Mouse (Mus musculus) stomach, embryonic 16.5 days (tissue): ENCODE measurements around the gene Mdk. TPM values are rescaled to one million over a fixed set of nuclear protein-coding genes. Genes with fewer than 3 reads are reported as not detected.
A peak's percentile ranks its signal among the peaks of the same experiment; 100 is the strongest.

Experiments
- ATAC-seq: fragments of 200-750 bp; cut with Nextera tagmentation; 2 replicates; pipeline ENCODE4 v1.8.0; 2017; ENCODE audit warnings: moderate number of reproducible peaks, moderate TSS enrichment; ENCODE audit not compliant: insufficient read depth, low FRiP score
- H3K27ac ChIP-seq: fragments of 300-500 bp; sonication (generic); 2 replicates; pipeline ENCODE4 v1.5.1; 2014; ENCODE audit warnings: low read length
- H3K27me3 ChIP-seq: fragments of 300-500 bp; sonication (generic); 2 replicates; pipeline ENCODE4 v1.6.1; 2014; ENCODE audit warnings: low read length, control low read depth, mixed read lengths; ENCODE audit not compliant: control insufficient read depth, insufficient read depth
- H3K36me3 ChIP-seq: fragments of 300-500 bp; sonication (generic); 2 replicates; pipeline ENCODE4 v1.6.1; 2014; ENCODE audit warnings: low read length; ENCODE audit not compliant: control insufficient read depth, insufficient read depth
- H3K4me1 ChIP-seq: fragments of 300-500 bp; sonication (generic); 2 replicates; pipeline ENCODE4 v1.6.1; 2014; ENCODE audit warnings: low read length, control low read depth, mixed read lengths; ENCODE audit not compliant: control insufficient read depth, insufficient read depth
- H3K4me2 ChIP-seq: fragments of 300-500 bp; sonication (generic); 2 replicates; pipeline ENCODE4 v1.6.1; 2014; ENCODE audit warnings: low read depth, low read length, mixed read lengths
- H3K4me3 ChIP-seq: fragments of 300-500 bp; sonication (generic); replicated peaks from 2 replicates; pipeline ENCODE4 v1.5.1; 2014; ENCODE audit warnings: mild to moderate bottlenecking, low read length
- H3K9ac ChIP-seq: fragments of 300-500 bp; sonication (generic); 2 replicates; pipeline ENCODE4 v1.6.1; 2014; ENCODE audit warnings: low read length
- H3K9me3 ChIP-seq: fragments of 300-500 bp; sonication (generic); replicated peaks from 2 replicates; pipeline ENCODE4 v1.6.1; 2016; ENCODE audit warnings: low read length, control low read depth; ENCODE audit not compliant: control insufficient read depth
- WGBS: fragments of 180-500 bp; shearing (Covaris S2); extraction: QIAGEN DNeasy Blood & Tissue Kit; methylation state at CpG from one replicate; pipeline ENCODE4 v1.1.7; 2014; 5-methylcytosine and 5-hydroxymethylcytosine counted together
- polyA plus RNA-seq: library from polyadenylated mRNA; unstranded; fragments of >200 nt; fragmentation: Nextera tagmentation; extraction: Ambion mirVana; gene quantifications from 2 replicates; pipeline ENCODE4 v1.2.1, GENCODE M21; 2015

Mdk gene
- polyA plus RNA-seq, 1 experiment from 2014 or later: 550 TPM

DNA sequence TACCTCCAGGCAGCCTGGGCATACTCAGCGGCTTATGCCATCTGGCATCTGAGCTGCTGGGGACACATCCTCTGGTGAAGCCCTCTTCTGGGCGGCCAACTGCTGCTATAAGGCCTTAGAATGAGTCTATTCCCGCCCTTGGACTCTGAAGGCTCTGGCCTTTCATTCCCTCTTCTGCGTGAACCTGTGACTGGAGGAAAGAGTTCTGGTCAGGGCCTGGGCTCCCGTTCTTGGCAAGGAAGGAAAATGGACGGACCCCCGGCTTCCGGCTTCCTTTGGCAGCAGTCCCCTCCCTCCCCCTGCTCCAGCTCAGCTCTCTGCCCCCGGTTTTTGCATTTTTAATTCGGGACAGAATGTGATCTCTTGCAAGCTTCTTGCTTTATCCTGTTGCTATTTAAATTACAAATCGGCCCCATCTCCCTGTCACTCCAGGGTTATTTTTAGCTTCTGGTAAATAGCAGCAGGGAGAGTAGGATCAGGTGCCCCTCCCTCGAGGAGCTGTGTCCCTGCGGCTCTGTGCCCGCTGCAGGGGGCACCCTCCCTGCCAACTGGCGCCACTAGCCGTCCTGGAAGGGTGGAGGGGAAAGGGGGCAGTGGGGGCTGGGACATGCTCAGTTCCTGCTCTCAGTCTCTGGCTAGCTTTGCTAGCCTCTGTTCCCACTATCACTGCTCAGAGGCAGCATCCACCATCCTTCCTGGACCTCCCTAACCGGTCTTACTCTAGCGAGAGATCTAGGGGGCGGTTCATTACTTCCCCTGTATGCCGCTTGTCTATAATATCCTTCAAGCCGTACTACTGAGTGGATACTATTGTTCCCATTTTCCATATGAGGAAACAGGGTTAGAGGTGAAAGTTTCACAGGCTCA, 39.4 kb upstream of the Mdk start:
- Histone ChIP-seq H3K4me2 (peak overlapping the region; percentile 33; the same call in 1 of the 2 replicates), H3K36me3 (no peaks in the 10 kb centered on the region), H3K27me3 (peaks cover 20% of the 10 kb centered on the region), H3K9me3 (no peaks in the 10 kb centered on the region), H3K27ac (peak overlapping the region; percentile 79), H3K4me1 (peaks cover 23% of the 10 kb centered on the region), H3K4me3 (no peak overlapping the region), H3K9ac (peak overlapping the region; percentile 40)
- 24% methylated on average over 21 of the region's 21 CpGs for WGBS
- ATAC-seq: 0 out of 2 replicates have a peak, but pooled peaks have one; percentile 12

- WGBS: 54% methylated on average over 11 of the region's 11 CpGs
- peak overlapping the region; percentile 51 for H3K27ac ChIP-seq
- no peaks in the 10 kb centered on the region for H3K9me3 ChIP-seq
- H3K9ac ChIP-seq: no peak overlapping the region
- H3K4me3 ChIP-seq: no peak overlapping the region
- H3K4me2 ChIP-seq: no peak overlapping the region
- no peaks in the 10 kb centered on the region for H3K27me3 ChIP-seq
- H3K36me3 ChIP-seq: no peaks in the 10 kb centered on the region
- no peak for ATAC-seq
- H3K4me1 ChIP-seq: peaks cover 13% of the 10 kb centered on the region
Observed at GRCm38 (mm10) chr2:91967962-91968361, 35.9 kb upstream of the Mdk start.

- 85% methylated on average over 5 of the region's 5 CpGs for WGBS
- Histone ChIP-seq H3K4me3 (no peak overlapping the region), H3K27ac (no peak overlapping the region), H3K4me2 (no peak overlapping the region), H3K36me3 (no peaks in the 10 kb centered on the region), H3K27me3 (no peaks in the 10 kb centered on the region), H3K9ac (no peak overlapping the region), H3K9me3 (no peaks in the 10 kb centered on the region), H3K4me1 (peaks cover 22% of the 10 kb centered on the region)
- ATAC-seq: no peak
Observed at GRCm38 (mm10) chr2:91966367-91966766, 34.3 kb upstream of the Mdk start.

DNA sequence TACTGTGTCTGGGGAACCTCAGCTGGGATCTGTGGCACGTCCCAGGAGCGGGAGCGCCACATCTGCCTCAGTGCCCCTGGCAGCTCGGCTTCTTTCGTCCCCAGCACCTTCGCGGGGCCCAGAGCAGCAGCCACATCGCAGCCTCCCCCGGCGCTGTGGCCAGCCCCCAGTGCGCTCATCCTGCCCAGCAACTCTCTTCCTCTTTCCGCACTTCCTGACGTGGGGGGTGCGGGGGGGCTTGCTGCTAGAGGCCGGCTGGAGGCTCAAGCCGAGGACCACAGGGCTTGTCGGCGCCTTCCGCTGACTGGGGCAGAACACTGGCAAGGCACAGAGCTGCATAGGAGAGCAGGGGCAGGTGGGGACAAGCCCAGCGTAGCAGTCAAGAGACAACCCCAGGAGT, 33.3 kb upstream of the Mdk start:
- Histone ChIP-seq H3K9ac (peak overlapping the region; percentile 62), H3K4me3 (peak overlapping the region; percentile 71), H3K9me3 (no peaks in the 10 kb centered on the region), H3K36me3 (no peaks in the 10 kb centered on the region), H3K27me3 (no peaks in the 10 kb centered on the region), H3K27ac (peak overlapping the region; percentile 78), H3K4me1 (peaks cover 17% of the 10 kb centered on the region), H3K4me2 (peak overlapping the region; percentile 50)
- no peak for ATAC-seq
- WGBS: 17% methylated on average over 20 of the region's 20 CpGs

DNA sequence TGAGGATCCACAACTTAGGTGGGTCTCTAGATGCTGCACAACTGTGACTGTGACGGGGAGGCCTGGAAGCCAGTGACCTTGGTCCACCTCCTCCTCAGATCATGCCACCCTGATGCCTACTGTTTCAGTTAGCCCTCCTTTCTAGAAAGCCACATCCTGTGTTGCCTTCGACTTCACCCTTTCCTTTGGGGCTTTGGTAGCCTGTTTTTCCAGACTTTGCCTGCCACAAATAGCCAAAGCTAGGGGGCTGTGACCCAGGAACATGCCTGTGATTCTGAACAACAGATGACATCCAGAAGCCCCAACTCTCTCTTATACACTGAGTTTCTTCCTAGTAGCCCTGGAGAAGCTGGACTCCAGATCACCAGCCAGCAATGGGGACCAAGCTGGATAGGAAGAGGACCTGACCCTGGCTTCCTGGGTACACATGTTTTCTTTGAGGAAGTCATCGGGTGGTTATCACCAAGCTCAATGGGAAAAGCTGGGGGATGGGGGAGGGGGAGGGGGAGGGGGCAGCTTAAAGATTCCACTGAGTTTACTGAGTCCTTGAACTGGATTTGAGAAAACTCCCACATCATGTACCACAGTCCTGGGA, 32.6 kb upstream of the Mdk start:
- H3K4me2 ChIP-seq: peak overlapping the region; percentile 50
- H3K9me3 ChIP-seq: no peaks in the 10 kb centered on the region
- H3K9ac ChIP-seq: peak overlapping the region; percentile 62
- H3K4me1 ChIP-seq: peaks cover 23% of the 10 kb centered on the region
- 64% methylated on average over 3 of the region's 3 CpGs for WGBS
- ATAC-seq: no peak
- H3K36me3 ChIP-seq: no peaks in the 10 kb centered on the region
- H3K27me3 ChIP-seq: no peaks in the 10 kb centered on the region
- peak overlapping the region; percentile 71 for H3K4me3 ChIP-seq
- peak overlapping the region; percentile 78 for H3K27ac ChIP-seq

DNA sequence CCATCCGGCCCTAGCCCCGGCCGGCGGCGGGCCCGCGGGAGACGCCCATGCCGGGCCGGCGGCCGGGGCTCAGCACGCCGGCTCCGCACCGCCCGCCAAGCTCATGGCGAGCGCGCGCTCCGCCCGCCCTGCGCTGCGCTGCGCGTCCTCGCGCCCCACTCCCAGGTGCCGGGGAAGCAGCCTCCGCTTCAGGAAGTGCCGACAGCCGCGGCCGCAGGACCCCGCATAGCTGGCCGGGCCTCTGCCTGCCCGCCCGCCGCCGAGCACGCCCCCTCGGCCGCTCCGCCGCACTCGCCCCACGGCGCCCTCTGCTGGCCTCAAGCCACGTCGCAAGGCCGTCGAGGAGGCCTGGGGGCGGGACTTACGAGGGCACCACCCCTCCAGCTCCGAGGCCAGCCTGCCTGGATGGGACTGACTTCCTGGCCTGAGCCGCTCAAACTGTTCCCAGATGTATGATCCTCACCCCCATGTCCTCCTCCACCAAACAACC, 31.4 kb upstream of the Mdk start:
- Histone ChIP-seq H3K4me1 (peaks cover 32% of the 10 kb centered on the region), H3K36me3 (no peaks in the 10 kb centered on the region), H3K9me3 (no peaks in the 10 kb centered on the region), H3K27me3 (no peaks in the 10 kb centered on the region), H3K27ac (peak overlapping the region; percentile 85), H3K9ac (peak overlapping the region; percentile 91), H3K4me2 (peak overlapping the region; percentile 92), H3K4me3 (peak overlapping the region; percentile 71)
- 0% methylated on average over 45 of the region's 57 CpGs for WGBS
- peak; percentile 94 for ATAC-seq

GRCm38 (mm10) chr2:91962864-91963401, 30.8 kb upstream of the Mdk start:
- H3K36me3 ChIP-seq: no peaks in the 10 kb centered on the region
- H3K4me2 ChIP-seq: peak overlapping the region; percentile 92
- H3K27ac ChIP-seq: peak overlapping the region; percentile 85
- H3K9ac ChIP-seq: peak overlapping the region; percentile 91
- under 1% methylated on average over 36 of the region's 39 CpGs for WGBS
- ATAC-seq: peak; percentile 7; the same call in 1 of the 2 replicates
- H3K9me3 ChIP-seq: no peaks in the 10 kb centered on the region
- H3K27me3 ChIP-seq: no peaks in the 10 kb centered on the region
- peaks cover 35% of the 10 kb centered on the region for H3K4me1 ChIP-seq
- H3K4me3 ChIP-seq: peak overlapping the region; percentile 71

GRCm38 (mm10) chr2:91961901-91962761, 30.0 kb upstream of the Mdk start:
- H3K27ac ChIP-seq: peak overlapping the region; percentile 85
- no peaks in the 10 kb centered on the region for H3K27me3 ChIP-seq
- ATAC-seq: peak; percentile 23; the same call in 1 of the 2 replicates
- no peaks in the 10 kb centered on the region for H3K36me3 ChIP-seq
- peak overlapping the region; percentile 71 for H3K4me3 ChIP-seq
- peak overlapping the region; percentile 91 for H3K9ac ChIP-seq
- peaks cover 43% of the 10 kb centered on the region for H3K4me1 ChIP-seq
- WGBS: 37% methylated on average over 4 of the region's 4 CpGs
- no peaks in the 10 kb centered on the region for H3K9me3 ChIP-seq
- H3K4me2 ChIP-seq: peak overlapping the region; percentile 92
